Mouse (Mus musculus) small intestine, adult 2 months (tissue): ENCODE measurements at regions not wholly inside any gene's neighbourhood (a gene's known extent, or its start where the extent isn't known, plus 50 kb on each side); places are given as distances from the start of the nearest gene placed in this dataset.

ENCODE experiments used
- H3K27ac ChIP-seq: fragments of 200-500 bp; 2 replicates; pipeline ENCODE4 v1.5.1; 2012; ENCODE audit warnings: low read depth, low read length, control low read depth, inconsistent platforms; ENCODE audit not compliant: insufficient read depth
- H3K27me3 ChIP-seq: fragments of 200-500 bp; 2 replicates; pipeline ENCODE4 v1.6.1; 2012; ENCODE audit warnings: mild to moderate bottlenecking, moderate library complexity, low read length, inconsistent platforms; ENCODE audit not compliant: control insufficient read depth, insufficient read depth
- H3K36me3 ChIP-seq: fragments of 200-500 bp; 2 replicates; pipeline ENCODE4 v1.6.1; 2012; ENCODE audit warnings: mild to moderate bottlenecking, low read length, control low read depth, inconsistent platforms; ENCODE audit not compliant: control insufficient read depth, insufficient read depth
- H3K4me1 ChIP-seq: fragments of 200-500 bp; 2 replicates; pipeline ENCODE4 v1.6.1; 2012; ENCODE audit warnings: low read length, inconsistent platforms, mixed read lengths; ENCODE audit not compliant: control insufficient read depth, insufficient read depth, insufficient read length
- H3K4me3 ChIP-seq: fragments of 200-500 bp; 2 replicates; pipeline ENCODE4 v1.5.1; 2012; ENCODE audit warnings: low read depth, mild to moderate bottlenecking, control low read depth, inconsistent platforms, low read length, moderate library complexity
- CTCF ChIP-seq: fragments of 200-500 bp; IDR thresholded peaks from 2 replicates; pipeline ENCODE4 v1.5.1; 2012; ENCODE audit warnings: low read depth, mild to moderate bottlenecking, control low read depth, inconsistent platforms, low read length, moderate library complexity, mixed read lengths; ENCODE audit not compliant: insufficient replicate concordance, insufficient read length; ENCODE audit errors: extremely low read depth
- POLR2A ChIP-seq: fragments of 200-500 bp; IDR thresholded peaks from 2 replicates; pipeline ENCODE4 v1.6.1; 2012; ENCODE audit warnings: low read depth, mild to moderate bottlenecking, control low read depth, inconsistent platforms, low read length, moderate library complexity
- WGBS: fragments of 180-500 bp; shearing (Covaris S2); methylation state at CpG from one replicate; pipeline ENCODE4 v1.1.7; 2018; 5-methylcytosine and 5-hydroxymethylcytosine counted together

DNA sequence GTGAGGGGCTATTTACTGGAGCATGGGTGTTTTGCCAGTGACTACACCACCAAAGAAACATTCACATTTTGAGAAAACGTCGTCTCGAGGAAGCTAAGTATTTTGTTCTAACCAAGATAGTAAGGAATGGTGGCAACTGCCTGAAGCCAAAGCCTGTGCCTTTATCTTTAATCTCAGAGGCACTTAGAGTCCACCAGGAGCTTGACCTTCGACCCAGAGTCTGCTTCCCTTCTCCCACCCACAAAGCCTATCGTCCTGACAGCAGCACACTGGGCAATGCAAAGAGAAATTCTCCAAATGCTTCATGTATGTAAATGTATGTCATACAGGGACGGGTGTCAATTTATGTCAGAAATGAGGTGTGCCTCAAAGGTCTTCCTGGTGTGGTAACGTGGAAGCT, 437.2 kb upstream of the Mgmt start:
- 30% methylated on average over 7 of the region's 7 CpGs for WGBS

GRCm38 (mm10) chr7:136457867-136458448, 436.5 kb upstream of the Mgmt start:
- peak overlapping the region; percentile 91 for H3K27ac ChIP-seq
- no peak for TF ChIP-seq POLR2A
- TF ChIP-seq CTCF: no peak

More for the DNA sequence above, 437.2 kb upstream of the Mgmt start:
- Histone ChIP-seq H3K36me3 (no peaks in the 10 kb centered on the region), H3K27me3 (no peaks in the 10 kb centered on the region), H3K4me3 (no peak overlapping the region), H3K4me1 (peaks cover 10% of the 10 kb centered on the region; the same call in 1 of the 2 replicates), H3K27ac (peak overlapping the region; percentile 91)
- TF ChIP-seq POLR2A (no peak), CTCF (no peak)

DNA sequence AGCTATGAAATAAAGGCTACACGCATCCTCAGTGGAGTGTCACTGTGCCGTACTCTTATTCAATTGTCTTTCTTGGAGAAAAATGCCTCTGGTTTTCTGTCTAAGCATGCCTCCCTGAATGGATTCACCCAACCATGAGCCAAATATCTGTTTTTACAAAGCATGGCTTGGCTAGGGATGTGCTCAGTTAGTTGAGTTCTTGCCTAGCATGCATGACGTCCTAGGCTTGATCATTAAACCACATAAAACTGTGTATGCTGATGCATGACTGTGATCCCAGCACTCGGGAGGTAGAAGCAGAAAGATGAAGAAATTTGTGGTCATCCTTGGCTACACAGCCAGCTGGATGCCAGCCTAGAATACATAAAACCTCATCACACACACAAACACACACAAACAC, 417.3 kb upstream of the Mgmt start:
- Histone ChIP-seq H3K4me3 (no peak overlapping the region), H3K4me1 (no peaks in the 10 kb centered on the region), H3K27me3 (no peaks in the 10 kb centered on the region), H3K27ac (no peak overlapping the region), H3K36me3 (no peaks in the 10 kb centered on the region)
- TF ChIP-seq CTCF: no peak
- TF ChIP-seq POLR2A: no peak
- WGBS: 81% methylated on average over 4 of the region's 4 CpGs

More at GRCm38 (mm10) chr7:136457867-136458448, 436.5 kb upstream of the Mgmt start:
- peaks cover 10% of the 10 kb centered on the region; the same call in 1 of the 2 replicates for H3K4me1 ChIP-seq
- no peaks in the 10 kb centered on the region for H3K36me3 ChIP-seq
- 34% methylated on average over 10 of the region's 10 CpGs for WGBS
- H3K27me3 ChIP-seq: no peaks in the 10 kb centered on the region
- no peak overlapping the region; the same call in 1 of the 2 replicates for H3K4me3 ChIP-seq

GRCm38 (mm10) chr7:136480641-136481202, 413.7 kb upstream of the Mgmt start:
- WGBS: 68% methylated on average over 13 of the region's 13 CpGs
- H3K4me1 ChIP-seq: no peaks in the 10 kb centered on the region
- H3K27ac ChIP-seq: no peak overlapping the region
- H3K27me3 ChIP-seq: no peaks in the 10 kb centered on the region
- no peaks in the 10 kb centered on the region for H3K36me3 ChIP-seq
- no peak overlapping the region for H3K4me3 ChIP-seq
- no peak for TF ChIP-seq CTCF
- no peak for TF ChIP-seq POLR2A

GRCm38 (mm10) chr7:136483237-136483636, 411.2 kb upstream of the Mgmt start:
- TF ChIP-seq POLR2A (no peak), CTCF (no peak)
- Histone ChIP-seq H3K4me3 (no peak overlapping the region), H3K27me3 (no peaks in the 10 kb centered on the region), H3K36me3 (no peaks in the 10 kb centered on the region), H3K27ac (no peak overlapping the region), H3K4me1 (no peaks in the 10 kb centered on the region)

- H3K27ac ChIP-seq: no peak overlapping the region
- H3K4me3 ChIP-seq: no peak overlapping the region
- 47% methylated on average over 5 of the region's 5 CpGs for WGBS
- no peak for TF ChIP-seq POLR2A
- no peak for TF ChIP-seq CTCF
- H3K36me3 ChIP-seq: no peaks in the 10 kb centered on the region
- peaks cover 3% of the 10 kb centered on the region; the same call in 1 of the 2 replicates for H3K27me3 ChIP-seq
- H3K4me1 ChIP-seq: no peaks in the 10 kb centered on the region
Observed at GRCm38 (mm10) chr7:136487556-136487955, 406.9 kb upstream of the Mgmt start.

DNA sequence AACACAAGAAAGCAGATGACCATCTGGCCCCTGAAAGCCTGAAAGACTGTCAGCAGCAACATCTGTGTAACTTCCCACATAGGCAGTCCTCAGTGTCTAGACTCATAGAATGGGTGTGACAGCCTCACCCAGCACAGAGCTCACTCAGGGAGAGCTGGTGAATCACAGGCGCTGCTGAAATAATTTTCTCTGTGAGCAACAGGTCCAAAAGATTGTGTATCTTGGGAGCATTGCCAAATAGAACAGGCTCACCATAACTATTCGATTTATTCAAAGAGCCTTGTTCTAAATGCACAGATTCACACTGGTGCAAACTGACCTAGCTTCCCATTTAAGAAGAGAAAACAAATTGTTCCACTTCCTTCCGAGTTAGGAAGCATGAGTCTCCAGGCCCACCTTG, 399.6 kb upstream of the Mgmt start:
- Histone ChIP-seq H3K27ac (no peak overlapping the region), H3K36me3 (no peaks in the 10 kb centered on the region), H3K27me3 (peaks cover 3% of the 10 kb centered on the region; the same call in 1 of the 2 replicates), H3K4me1 (no peaks in the 10 kb centered on the region), H3K4me3 (no peak overlapping the region)
- TF ChIP-seq CTCF (no peak), POLR2A (no peak)
- WGBS: 54% methylated on average over 3 of the region's 3 CpGs
